Mouse (Mus musculus) liver, postnatal 0 days (tissue): Measurements from ENCODE around the gene Naa15.

ENCODE experiments used
- CTCF ChIP-seq: sonication (generic); IDR thresholded peaks from 2 replicates; pipeline ENCODE4 v1.5.1; 2016; ENCODE audit warnings: antibody characterized with exemption, low read depth
- EP300 ChIP-seq: IDR thresholded peaks from 2 replicates; pipeline ENCODE4 v1.6.1; 2016; ENCODE audit warnings: antibody characterized with exemption, low read depth, mild to moderate bottlenecking

DNA sequence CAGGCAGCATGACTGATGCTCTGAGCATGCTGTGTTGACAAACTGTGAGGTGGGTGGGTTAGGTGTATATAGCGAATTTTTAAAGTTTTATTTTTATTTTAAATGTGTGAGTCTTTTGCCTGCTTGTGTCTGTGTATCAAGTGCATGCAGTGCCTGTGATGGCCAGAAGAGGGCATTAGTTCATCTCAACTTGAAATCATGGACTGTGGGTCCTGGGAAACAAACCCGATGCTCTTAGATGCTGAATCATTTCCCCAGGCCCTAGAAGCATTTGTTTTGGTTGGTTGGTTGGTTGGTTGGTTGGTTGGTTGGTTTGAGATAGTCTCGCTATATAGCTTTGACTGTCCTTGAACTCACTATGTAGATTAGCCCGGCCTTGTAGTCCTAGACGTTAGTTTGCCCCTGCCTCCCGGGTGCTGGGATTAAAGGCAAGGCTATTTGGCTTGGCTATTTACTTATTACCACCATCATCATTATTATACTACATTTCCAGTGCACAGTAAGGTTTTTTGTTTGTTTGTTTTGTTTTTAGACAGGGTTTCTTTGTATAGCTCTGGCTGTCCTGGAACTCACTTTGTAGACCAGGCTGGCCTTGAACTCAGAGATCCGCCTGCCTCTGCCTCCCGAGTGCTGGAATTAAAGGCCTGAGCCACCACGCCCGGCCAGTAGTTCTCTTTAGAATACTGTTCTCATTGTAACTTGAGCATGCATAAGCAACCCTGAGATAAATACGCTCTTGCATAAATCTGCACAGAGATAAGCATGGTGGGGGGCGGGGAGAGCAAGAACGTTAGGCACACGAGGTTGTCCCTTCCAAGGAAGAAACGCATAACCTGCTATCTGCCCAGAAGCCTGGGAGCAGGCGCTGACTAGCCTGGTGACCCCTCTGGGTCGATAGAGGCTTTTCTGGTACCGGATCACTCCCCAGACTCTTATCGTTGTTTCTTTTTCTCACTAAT is 39.4 kb upstream of the Naa15 start:
- TF ChIP-seq CTCF (peak; percentile 83), EP300 (peak; percentile 59)
